In genomic region chr10:24754251-24754835, GRCm38 (mm10) we compare ENCODE assay signal across 8 mouse cellular contexts. TPM values are rescaled to one million over a fixed set of nuclear protein-coding genes. Genes with fewer than 3 reads are reported as not detected.
DNase-seq lines count a peak whose midpoint lies in the region; ATAC-seq and TF ChIP-seq lines count a peak whose summit lies in the region.

No protein-coding gene starts in this region.

- H3K27ac ChIP-seq in heart, embryonic 14.5 days (replicated peaks in 1 of 2; ENCODE audit: control insufficient read depth in 1 of 2, insufficient read depth in 1 of 2, low read depth in 2 of 2, low read length in 2 of 2), result no peak overlapping the region
- H3K27ac ChIP-seq in lung, embryonic 15.5 days, result no peak overlapping the region
- H3K27ac ChIP-seq in stomach, embryonic 16.5 days (ENCODE audit: low read length), result peak overlapping the region; percentile 82

- no peaks in the 10 kb centered on the region for H3K9me3 ChIP-seq in heart, embryonic 14.5 days (ENCODE audit: control insufficient read depth, low read length)
- no peaks in the 10 kb centered on the region; the same call in 1 of the 2 replicates for H3K9me3 ChIP-seq in G1E (replicated peaks)
- H3K9me3 ChIP-seq in lung, embryonic 15.5 days, result no peaks in the 10 kb centered on the region
- no peaks in the 10 kb centered on the region for H3K9me3 ChIP-seq in stomach, embryonic 16.5 days (replicated peaks; ENCODE audit: control insufficient read depth, low read length)

- no peak for DNase-seq in heart, postnatal 4 days
- DNase-seq in G1E (ENCODE audit: low spot score), result no peak
- no peak for DNase-seq in adrenal gland, postnatal 25 days
- no peak for DNase-seq in cerebellum, adult 9-11 months

- peaks cover 6 to 7% of the 10 kb centered on the region in 2 experiments for H3K4me1 ChIP-seq in heart, embryonic 14.5 days (ENCODE audit: control insufficient read depth in 2 of 2, insufficient read depth in 2 of 2, low read length in 2 of 2)
- H3K4me1 ChIP-seq in G1E (ENCODE audit: insufficient read depth, low read depth, low read length), result peaks cover 61% of the 10 kb centered on the region
- H3K4me1 ChIP-seq in lung, embryonic 15.5 days, result 0 out of 2 replicates have a peak, but pooled peaks cover 3% of the 10 kb centered on the region
- no peaks in the 10 kb centered on the region for H3K4me1 ChIP-seq in stomach, embryonic 16.5 days (ENCODE audit: control insufficient read depth, insufficient read depth, low read length)

- peak overlapping the region; percentile 39 to 41 for H3K4me3 ChIP-seq in heart, embryonic 14.5 days (ENCODE audit: control insufficient read depth in 1 of 2, insufficient read depth in 1 of 2, low read depth in 1 of 2, low read length in 2 of 2)
- peak overlapping the region; percentile 42; the same call in 1 of the 2 replicates for H3K4me3 ChIP-seq in G1E (ENCODE audit: low read depth, low read length)
- peak overlapping the region; percentile 31 for H3K4me3 ChIP-seq in lung, embryonic 15.5 days
- H3K4me3 ChIP-seq in stomach, embryonic 16.5 days (replicated peaks; ENCODE audit: low read length), result peak overlapping the region; percentile 40

- no peaks in the 10 kb centered on the region for H3K36me3 ChIP-seq in heart, embryonic 14.5 days (ENCODE audit: control insufficient read depth, insufficient read depth, low read length)
- H3K36me3 ChIP-seq in G1E (replicated peaks), result no peaks in the 10 kb centered on the region
- H3K36me3 ChIP-seq in lung, embryonic 15.5 days, result no peaks in the 10 kb centered on the region
- H3K36me3 ChIP-seq in stomach, embryonic 16.5 days (ENCODE audit: control insufficient read depth, insufficient read depth, low read length), result no peaks in the 10 kb centered on the region

- peak overlapping the region; percentile 61 for H3K4me2 ChIP-seq in heart, embryonic 14.5 days (ENCODE audit: low read length)
- H3K4me2 ChIP-seq in lung, embryonic 15.5 days, result peak overlapping the region; percentile 41
- peak overlapping the region; percentile 48 for H3K4me2 ChIP-seq in stomach, embryonic 16.5 days (ENCODE audit: low read depth, low read length)

- ATAC-seq in heart, embryonic 14.5 days (ENCODE audit: insufficient number of reproducible peaks, insufficient read depth, low FRiP score, low read depth), result no peak
- no peak for ATAC-seq in G1E (ENCODE audit: extremely low read depth, insufficient number of reproducible peaks, low FRiP score, poor library complexity, severe bottlenecking)
- ATAC-seq in hematopoietic stem cell, adult 5-6 weeks (replicated peaks in 1 of 2; ENCODE audit: insufficient read depth in 1 of 2, low FRiP score in 2 of 2, low TSS enrichment in 1 of 2, low read depth in 1 of 2, poor library complexity in 2 of 2, severe bottlenecking in 2 of 2), result peak; percentile 37 to 39; a peak in 2 of 4 replicates
- no peak for ATAC-seq in lung, embryonic 15.5 days (ENCODE audit: borderline replicate concordance, extremely low read depth, low FRiP score, low TSS enrichment)
- peak; percentile 64; the same call in 1 of the 2 replicates for ATAC-seq in stomach, embryonic 16.5 days (ENCODE audit: insufficient read depth, low FRiP score)

- peak overlapping the region; percentile 8; the same call in 1 of the 2 replicates for H3K9ac ChIP-seq in heart, embryonic 14.5 days (ENCODE audit: low read length)
- H3K9ac ChIP-seq in lung, embryonic 15.5 days, result no peak overlapping the region
- peak overlapping the region; percentile 55; the same call in 1 of the 2 replicates for H3K9ac ChIP-seq in stomach, embryonic 16.5 days (ENCODE audit: low read length)

- no peak for TF ChIP-seq CTCF in G1E (IDR thresholded peaks at IDR 0.05; ENCODE audit: low read depth, low read length)

- no peaks in the 10 kb centered on the region for H3K27me3 ChIP-seq in heart, embryonic 14.5 days (ENCODE audit: control insufficient read depth, insufficient read depth, low read length)
- no peaks in the 10 kb centered on the region for H3K27me3 ChIP-seq in G1E (ENCODE audit: insufficient read depth, low read length)
- no peaks in the 10 kb centered on the region for H3K27me3 ChIP-seq in lung, embryonic 15.5 days
- no peaks in the 10 kb centered on the region for H3K27me3 ChIP-seq in stomach, embryonic 16.5 days (ENCODE audit: control insufficient read depth, insufficient read depth, low read length)

- 33% methylated on average over 11 of the region's 11 CpGs for WGBS in heart, embryonic 14.5 days
- WGBS in lung, embryonic 15.5 days, result 39% methylated on average over 11 of the region's 11 CpGs
- 40% methylated on average over 11 of the region's 11 CpGs for WGBS in stomach, embryonic 16.5 days

RNA-seq across cellular contexts. Expression of gene Enpp1, which starts 42.4 kb away (rescaled TPM):
- polyA plus RNA-seq in heart, embryonic 14.5 days (2014; fragmentation: Nextera tagmentation; extraction: Ambion mirVana), result 5.0 and 7.2 TPM in 2 replicates
- 1 to 10 TPM; 6.9 to 7.2 TPM for total RNA-seq in heart, postnatal 4 days (2021)
- total RNA-seq in G1E (2014; fragmentation: Nextera tagmentation), result 0.23 and 0.53 TPM in 2 replicates
- 0.06 and 0.16 TPM in 2 replicates for total RNA-seq in G1E (2017)
- 0.01 TPM in 1 of 2 replicates, not detected in the other for polyA plus RNA-seq in G1E (2012)
- total RNA-seq in hematopoietic stem cell, adult 5-6 weeks (2017), result 3.7 and 4.5 TPM in 2 replicates
- polyA plus RNA-seq in lung, embryonic 15.5 days (2015; fragmentation: Nextera tagmentation; extraction: Ambion mirVana), result 3.0 and 3.1 TPM in 2 replicates
- polyA plus RNA-seq in stomach, embryonic 16.5 days (2015; fragmentation: Nextera tagmentation; extraction: Ambion mirVana), result 7.1 and 7.6 TPM in 2 replicates
- 2.0 and 2.5 TPM in 2 replicates for total RNA-seq in adrenal gland, postnatal 25 days (2021)

Comparison
In these comparisons a context has a peak if more than half of its experiments do, and no peak if none do; other contexts are left out.
1. ATAC-seq: peak in hematopoietic stem cell, adult 5-6 weeks (2 of 2) and stomach, embryonic 16.5 days (single experiment); none in heart, embryonic 14.5 days (single experiment), G1E (single experiment) and lung, embryonic 15.5 days (single experiment).
2. Peak in every context shown above with its lines, with median percentiles within 50 percentile points of each other: H3K4me2 ChIP-seq and H3K4me3 ChIP-seq.